Mouse (Mus musculus) brown adipose tissue, adult 24 weeks (tissue): Measurements from ENCODE around the gene Prkch. TPM values are rescaled to one million over a fixed set of nuclear protein-coding genes. Genes with fewer than 3 reads are reported as not detected.

Experiments
- H3K27ac ChIP-seq: fragments of 200-500 bp; replicated peaks from 2 replicates; pipeline ENCODE4 v1.5.1; 2012; ENCODE audit warnings: low read depth, mild to moderate bottlenecking, low read length
- H3K4me1 ChIP-seq: fragments of 200-500 bp; 2 replicates; pipeline ENCODE4 v1.6.1; 2012; ENCODE audit warnings: low read length, mixed read lengths; ENCODE audit not compliant: control insufficient read depth, insufficient read depth, insufficient read length
- H3K4me3 ChIP-seq: fragments of 200-500 bp; 2 replicates; pipeline ENCODE4 v1.5.1; 2012; ENCODE audit warnings: low read depth, mild to moderate bottlenecking, low read length, moderate library complexity; ENCODE audit not compliant: insufficient read depth
- polyA plus RNA-seq: library from polyadenylated mRNA; stranded (reverse); fragments of >200 nt; gene quantifications from 2 replicates; pipeline ENCODE4 v1.2.4, GENCODE M21; 2012; ENCODE audit not compliant: missing spikeins, insufficient read depth, insufficient read length

Prkch gene
- polyA plus RNA-seq, 1 experiment = 2.7 TPM

DNA sequence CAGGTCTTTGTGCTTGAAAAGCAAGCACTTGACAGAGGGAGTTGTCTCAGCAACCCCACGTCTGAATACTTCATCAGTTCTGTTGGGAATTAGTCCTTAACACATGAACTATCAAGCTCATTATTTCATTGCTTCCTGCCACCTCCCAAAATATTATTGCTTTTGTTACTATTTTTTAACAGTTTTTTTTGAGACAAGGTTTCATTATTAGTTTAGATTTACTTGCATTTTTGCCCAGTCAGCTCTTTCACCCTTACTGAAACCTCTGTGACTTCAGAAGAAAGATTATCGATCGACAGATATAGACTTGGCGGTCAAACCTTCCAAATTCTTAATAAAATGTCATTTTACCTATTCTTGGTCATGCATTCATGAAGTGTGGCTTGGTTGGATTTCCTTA lies 219.3 kb downstream of the Prkch start:
- H3K27ac ChIP-seq = no peak overlapping the region
- H3K4me1 ChIP-seq = peaks cover 19% of the 10 kb centered on the region; the same call in 1 of the 2 replicates
- no peak overlapping the region for H3K4me3 ChIP-seq

DNA sequence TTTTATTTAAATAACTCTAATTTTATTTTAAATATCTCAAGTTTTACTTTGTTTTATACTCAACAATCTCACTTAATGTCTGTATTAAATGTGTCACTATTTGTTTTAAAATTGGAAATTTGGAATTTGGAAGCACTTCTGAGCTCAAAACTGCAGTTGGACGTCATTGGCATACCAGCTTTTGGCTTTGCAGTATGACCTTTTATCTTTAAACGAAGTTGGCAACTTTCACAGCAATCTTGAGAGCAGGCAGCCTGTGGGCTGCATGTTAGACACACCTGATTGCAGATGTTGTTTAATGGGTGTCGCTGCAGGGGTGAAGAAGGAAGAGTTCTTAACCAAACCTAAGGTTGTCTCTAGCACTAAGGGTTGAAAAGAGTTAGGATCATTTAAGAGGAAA lies 220.9 kb downstream of the Prkch start:
- peaks cover 15% of the 10 kb centered on the region; the same call in 1 of the 2 replicates for H3K4me1 ChIP-seq
- no peak overlapping the region for H3K27ac ChIP-seq

GRCm38 (mm10) chr12:73806003-73806402 lies 221.4 kb downstream of the Prkch start:
- H3K27ac ChIP-seq = no peak overlapping the region
- peaks cover 12% of the 10 kb centered on the region; the same call in 1 of the 2 replicates for H3K4me1 ChIP-seq

More for the DNA sequence above, 220.9 kb downstream of the Prkch start:
- H3K4me3 ChIP-seq = no peak overlapping the region

GRCm38 (mm10) chr12:73807228-73807627 lies 222.6 kb downstream of the Prkch start:
- no peak overlapping the region for H3K4me3 ChIP-seq
- no peak overlapping the region for H3K27ac ChIP-seq
- H3K4me1 ChIP-seq = peaks cover 13% of the 10 kb centered on the region; the same call in 1 of the 2 replicates

More at GRCm38 (mm10) chr12:73806003-73806402, 221.4 kb downstream of the Prkch start:
- no peak overlapping the region for H3K4me3 ChIP-seq

DNA sequence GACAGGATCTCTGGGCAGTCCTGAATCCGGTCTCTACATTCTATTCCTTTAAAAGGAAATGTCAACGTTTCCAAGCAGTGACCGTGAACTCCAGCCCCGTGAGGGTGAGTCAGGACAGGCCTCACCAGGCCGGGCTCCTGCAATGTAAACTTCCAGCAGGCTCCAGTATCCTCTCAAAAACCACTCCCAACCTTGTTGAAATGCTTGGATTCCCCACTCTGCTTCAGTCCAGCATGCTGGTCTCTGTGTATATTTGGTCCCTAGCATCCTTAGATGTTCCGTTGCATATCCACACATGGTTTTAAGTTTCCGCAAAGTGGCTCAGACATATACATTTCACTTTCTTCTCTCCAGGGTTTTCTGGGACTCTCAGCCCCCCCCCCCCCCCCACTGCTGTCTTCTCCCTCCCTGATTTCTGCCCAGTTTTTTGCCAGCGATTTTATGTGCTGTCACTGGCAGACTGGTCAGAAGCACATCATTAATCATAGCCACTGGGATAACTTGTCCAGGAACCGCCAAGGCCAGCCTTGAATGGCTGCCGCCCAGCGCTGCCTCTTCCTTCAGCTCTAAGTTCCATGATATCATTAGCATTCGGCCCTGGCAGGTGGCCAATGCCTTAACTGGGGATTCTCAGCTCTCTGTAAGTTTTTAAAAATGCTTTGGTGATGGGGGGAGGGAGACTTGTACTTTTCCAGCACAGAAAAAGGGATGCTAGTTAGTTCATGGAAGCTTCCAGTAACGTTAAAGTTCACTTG lies 225.6 kb downstream of the Prkch start:
- no peak overlapping the region for H3K4me3 ChIP-seq
- peaks cover 25% of the 10 kb centered on the region; the same call in 1 of the 2 replicates for H3K4me1 ChIP-seq
- H3K27ac ChIP-seq = peak overlapping the region; percentile 35

- Histone ChIP-seq H3K4me3 (no peak overlapping the region), H3K4me1 (peaks cover 24% of the 10 kb centered on the region; the same call in 1 of the 2 replicates), H3K27ac (no peak overlapping the region)
These were observed 226.3 kb downstream of the Prkch start for GRCm38 (mm10) chr12:73810903-73811302.

GRCm38 (mm10) chr12:73812198-73812597 lies 227.6 kb downstream of the Prkch start:
- Histone ChIP-seq H3K4me1 (peaks cover 18% of the 10 kb centered on the region; the same call in 1 of the 2 replicates), H3K27ac (no peak overlapping the region), H3K4me3 (no peak overlapping the region)

DNA sequence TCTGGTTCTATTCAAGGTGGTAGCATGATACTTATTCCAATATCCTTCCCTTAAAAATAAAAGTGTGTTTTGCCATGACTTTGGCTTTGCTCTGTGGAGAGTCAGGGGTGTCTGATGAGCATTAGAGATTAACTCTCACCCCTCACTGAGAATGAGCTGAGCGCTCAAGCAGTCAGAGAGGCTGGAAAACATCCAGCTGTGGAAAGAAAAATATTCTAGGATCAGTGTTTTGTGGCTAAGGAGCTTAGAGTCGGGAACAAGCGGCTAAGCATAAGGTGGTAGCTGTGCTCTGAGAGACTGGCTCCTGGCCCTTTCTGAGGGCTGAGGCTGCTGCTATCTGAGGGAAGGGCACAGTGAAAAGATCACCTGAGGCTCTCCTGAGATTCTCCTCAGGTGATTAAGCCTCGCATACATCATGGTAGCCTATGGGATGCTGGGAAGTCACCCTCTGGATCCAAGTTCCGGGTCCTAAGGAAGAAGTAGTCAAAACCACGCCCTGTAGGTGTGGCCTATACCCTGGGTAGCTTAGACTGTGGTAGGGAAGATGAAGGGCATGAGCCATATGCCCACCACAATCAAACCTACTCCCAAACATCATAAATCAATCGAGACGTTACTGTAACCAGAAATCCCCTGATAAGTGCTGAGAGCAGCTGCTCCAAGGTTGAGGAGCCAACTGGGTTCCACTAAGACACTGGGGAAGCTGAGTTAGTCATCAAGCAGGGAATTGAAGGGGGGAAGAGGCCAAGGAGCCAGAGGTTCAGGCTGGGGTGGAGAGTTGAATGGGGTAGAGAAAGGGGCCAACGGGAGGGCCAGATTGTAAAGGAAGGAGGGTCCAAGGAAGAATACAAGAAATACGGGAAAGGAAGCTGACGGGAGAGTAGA lies 228.7 kb downstream of the Prkch start:
- Histone ChIP-seq H3K27ac (peak overlapping the region; percentile 39; the same call in 1 of the 2 replicates), H3K4me3 (no peak overlapping the region), H3K4me1 (peaks cover 16% of the 10 kb centered on the region; the same call in 1 of the 2 replicates)

DNA sequence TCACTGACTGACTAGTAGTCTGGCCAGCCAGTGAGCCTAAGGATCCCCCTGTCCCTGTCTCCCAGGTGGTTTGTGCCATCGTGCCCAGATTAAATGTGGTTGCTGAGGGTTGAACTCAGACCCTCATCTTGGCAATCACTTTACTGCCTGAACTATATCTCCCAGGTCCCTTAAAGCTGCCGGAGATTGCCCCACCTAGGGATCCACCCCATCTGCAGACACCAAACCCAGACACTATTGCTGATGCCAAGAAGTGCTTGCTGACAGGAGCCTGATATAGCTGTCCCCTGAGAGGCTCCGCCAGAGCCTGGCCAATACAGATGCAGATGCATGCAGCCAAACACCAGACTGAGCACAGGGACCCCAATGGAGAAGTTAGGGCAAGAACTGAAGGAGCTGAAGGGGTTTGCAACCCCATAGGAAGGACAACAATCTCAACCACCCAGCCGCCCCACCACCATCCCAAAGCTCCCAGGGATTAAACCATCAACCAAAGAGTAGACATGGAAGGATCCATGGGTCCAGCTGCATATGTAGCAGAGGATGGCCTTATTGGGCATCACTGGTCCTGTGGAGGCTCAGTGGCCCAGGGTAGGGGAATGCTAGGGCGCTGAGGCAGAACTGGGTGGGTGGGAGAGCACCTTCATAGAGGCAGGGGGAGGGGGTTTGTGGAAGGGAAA lies 229.6 kb downstream of the Prkch start:
- Histone ChIP-seq H3K27ac (no peak overlapping the region), H3K4me1 (peaks cover 16% of the 10 kb centered on the region; the same call in 1 of the 2 replicates)

GRCm38 (mm10) chr12:73814897-73815296 lies 230.3 kb downstream of the Prkch start:
- Histone ChIP-seq H3K4me1 (peaks cover 16% of the 10 kb centered on the region; the same call in 1 of the 2 replicates), H3K4me3 (no peak overlapping the region)

More for the DNA sequence above, 229.6 kb downstream of the Prkch start:
- H3K4me3 ChIP-seq = no peak overlapping the region

DNA sequence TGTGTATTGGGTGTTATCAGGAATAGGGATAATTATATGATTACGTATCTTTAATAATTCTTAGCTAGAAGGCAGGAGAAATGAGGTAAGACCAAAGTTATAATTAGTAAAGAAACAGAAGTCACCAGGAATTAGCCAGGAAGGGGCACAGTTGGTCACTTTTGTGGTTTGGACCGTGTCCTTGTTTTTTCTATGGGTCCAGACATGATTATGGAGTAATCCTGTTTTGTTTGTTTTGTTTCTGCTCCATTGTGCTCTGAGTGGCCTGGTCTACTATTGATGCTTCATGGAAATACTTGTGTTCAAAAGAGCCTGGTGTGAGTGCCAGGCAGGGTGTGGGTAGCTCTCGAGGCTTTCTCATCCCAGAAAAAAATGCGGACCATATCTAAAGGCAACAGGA lies 230.9 kb downstream of the Prkch start:
- Histone ChIP-seq H3K4me1 (peaks cover 16% of the 10 kb centered on the region; the same call in 1 of the 2 replicates), H3K27ac (no peak overlapping the region)

More at GRCm38 (mm10) chr12:73814897-73815296, 230.3 kb downstream of the Prkch start:
- no peak overlapping the region for H3K27ac ChIP-seq

DNA sequence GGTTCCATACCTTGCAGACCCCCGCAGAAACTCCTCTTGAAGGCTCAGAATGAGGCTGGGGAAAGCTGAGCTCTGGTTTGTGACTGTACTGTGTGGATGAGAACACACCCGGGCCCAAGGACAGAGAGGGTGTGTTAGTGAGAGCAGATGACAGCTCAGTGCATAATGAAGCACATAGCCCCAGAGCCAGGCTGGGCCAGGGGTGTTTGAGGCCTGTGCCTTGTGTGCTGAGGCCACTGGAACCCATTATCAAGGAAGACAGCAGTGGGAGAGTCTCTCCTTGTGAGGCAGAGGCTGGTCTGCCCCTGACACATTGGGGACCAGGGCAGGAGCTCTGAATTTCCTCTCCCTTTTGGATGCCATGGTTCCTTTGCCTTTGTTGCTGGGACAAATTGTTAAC lies 231.3 kb downstream of the Prkch start:
- Histone ChIP-seq H3K27ac (no peak overlapping the region), H3K4me1 (peaks cover 16% of the 10 kb centered on the region; the same call in 1 of the 2 replicates), H3K4me3 (no peak overlapping the region)

More for the DNA sequence above, 230.9 kb downstream of the Prkch start:
- no peak overlapping the region for H3K4me3 ChIP-seq

GRCm38 (mm10) chr12:73816866-73817265 lies 232.3 kb downstream of the Prkch start:
- no peak overlapping the region for H3K27ac ChIP-seq

DNA sequence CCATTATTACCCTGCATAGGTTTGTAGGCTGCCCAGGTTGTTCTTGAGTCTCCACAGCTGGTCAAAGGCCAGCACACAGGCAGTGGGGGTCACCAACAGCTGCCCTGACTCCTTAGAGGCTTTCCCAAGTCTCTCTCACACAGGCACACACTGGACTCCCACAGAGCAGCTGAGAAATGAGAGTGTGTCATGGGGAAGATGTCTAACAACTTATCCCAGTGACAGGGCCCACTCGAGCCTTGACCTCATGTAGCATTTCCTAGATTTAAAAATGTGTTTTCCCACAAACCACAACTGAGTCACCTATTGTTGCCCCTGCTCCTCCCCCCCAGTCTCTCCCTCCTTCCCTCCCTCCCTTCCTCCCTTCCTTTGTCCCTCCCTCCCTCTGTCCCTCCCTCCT lies 234.2 kb downstream of the Prkch start:
- Histone ChIP-seq H3K27ac (no peak overlapping the region), H3K4me1 (peaks cover 2% of the 10 kb centered on the region; the same call in 1 of the 2 replicates), H3K4me3 (no peak overlapping the region)

More at GRCm38 (mm10) chr12:73816866-73817265, 232.3 kb downstream of the Prkch start:
- Histone ChIP-seq H3K4me1 (peaks cover 16% of the 10 kb centered on the region; the same call in 1 of the 2 replicates), H3K4me3 (no peak overlapping the region)
